Mouse (Mus musculus): ENCODE results near the gene Bglap2. TPM values are rescaled to one million over a fixed set of nuclear protein-coding genes. Genes with fewer than 3 reads are reported as not detected.

The Bglap2 gene
- total RNA-seq, 2 experiments from 2014 or later: not detected

DNA sequence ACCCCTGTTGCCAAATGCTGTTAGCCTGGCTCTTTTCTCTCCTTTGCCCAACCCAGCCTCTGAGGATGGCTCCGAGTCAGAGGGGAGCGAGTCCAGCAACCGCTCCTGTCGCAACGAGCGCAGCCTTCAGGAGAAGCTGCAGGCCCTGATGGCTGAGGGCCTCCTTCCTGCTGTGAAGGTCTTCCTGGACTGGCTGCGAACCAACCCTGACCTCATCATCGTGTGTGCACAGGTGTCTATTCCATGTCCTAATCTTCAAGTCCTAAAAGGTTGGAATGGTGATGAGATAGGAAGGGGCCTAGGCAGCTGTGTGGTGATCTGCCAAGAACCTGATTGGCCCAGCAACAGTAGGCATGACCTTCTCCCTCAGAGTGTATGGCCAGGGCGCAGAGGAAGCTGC lies 25.6 kb downstream of the Bglap2 start:
- no peak for ATAC-seq (replicated peaks; ENCODE audit: poor library complexity)

DNA sequence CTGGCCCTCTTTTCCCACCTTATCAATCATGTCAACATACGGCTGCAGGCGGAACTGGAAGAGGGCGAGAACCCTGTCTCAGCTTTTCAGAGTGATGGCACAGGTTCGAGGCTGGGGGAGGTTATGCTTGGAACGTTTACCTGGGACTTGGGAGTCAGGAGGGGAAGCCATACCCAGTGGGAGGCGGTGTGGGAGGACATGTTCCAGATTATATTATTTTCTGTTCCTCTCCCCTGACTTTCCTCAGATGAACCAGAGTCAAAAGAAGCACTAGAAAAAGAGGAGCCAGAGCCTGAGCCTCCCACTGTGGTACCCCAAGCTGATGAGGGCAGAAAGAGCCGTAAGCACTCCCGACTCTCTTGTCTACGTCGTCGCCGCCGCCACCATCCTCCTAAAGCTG lies 27.8 kb downstream of the Bglap2 start:
- ATAC-seq (replicated peaks; ENCODE audit: poor library complexity): no peak

DNA sequence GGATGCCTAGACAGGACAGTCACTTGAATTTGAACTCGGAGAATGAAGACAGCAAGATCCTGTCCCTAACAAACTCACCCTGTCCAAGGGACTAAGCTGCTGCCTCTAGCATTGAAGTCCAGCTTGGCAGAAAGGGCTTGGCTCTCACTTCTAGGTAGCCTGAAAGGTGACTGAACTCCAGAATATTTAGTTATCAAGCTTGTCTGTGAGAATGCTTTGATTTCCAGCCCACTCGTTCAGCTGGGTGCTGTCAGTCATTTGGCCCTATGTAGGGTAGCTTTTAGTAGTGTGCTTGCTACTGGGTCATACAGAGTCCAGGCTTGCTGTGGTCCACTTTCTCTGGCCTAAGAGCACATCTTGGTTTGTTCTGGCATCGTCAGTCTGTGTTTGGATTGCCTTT lies 39.5 kb downstream of the Bglap2 start:
- no peak for ATAC-seq (replicated peaks; ENCODE audit: poor library complexity)

DNA sequence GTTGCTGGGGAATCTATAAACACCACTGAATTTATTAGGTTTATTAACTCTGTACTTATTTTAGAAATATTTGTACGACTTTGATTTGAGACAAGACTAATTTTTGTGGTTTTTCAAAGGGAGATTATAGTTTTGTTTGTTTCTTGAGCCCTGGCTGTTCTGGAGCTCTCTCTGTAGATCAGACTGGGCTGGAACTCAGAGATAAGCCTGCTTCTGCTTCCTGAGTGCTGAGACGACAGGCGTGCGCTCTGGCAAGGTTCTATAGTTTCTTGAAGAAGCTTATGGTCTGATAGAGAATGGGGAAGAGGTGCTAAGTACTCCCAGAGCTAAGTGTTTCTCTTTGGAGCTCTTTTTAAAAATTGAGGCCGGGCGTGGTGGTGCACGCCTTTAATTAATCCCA lies 40.2 kb downstream of the Bglap2 start:
- ATAC-seq (replicated peaks; ENCODE audit: poor library complexity): peak; percentile 61

DNA sequence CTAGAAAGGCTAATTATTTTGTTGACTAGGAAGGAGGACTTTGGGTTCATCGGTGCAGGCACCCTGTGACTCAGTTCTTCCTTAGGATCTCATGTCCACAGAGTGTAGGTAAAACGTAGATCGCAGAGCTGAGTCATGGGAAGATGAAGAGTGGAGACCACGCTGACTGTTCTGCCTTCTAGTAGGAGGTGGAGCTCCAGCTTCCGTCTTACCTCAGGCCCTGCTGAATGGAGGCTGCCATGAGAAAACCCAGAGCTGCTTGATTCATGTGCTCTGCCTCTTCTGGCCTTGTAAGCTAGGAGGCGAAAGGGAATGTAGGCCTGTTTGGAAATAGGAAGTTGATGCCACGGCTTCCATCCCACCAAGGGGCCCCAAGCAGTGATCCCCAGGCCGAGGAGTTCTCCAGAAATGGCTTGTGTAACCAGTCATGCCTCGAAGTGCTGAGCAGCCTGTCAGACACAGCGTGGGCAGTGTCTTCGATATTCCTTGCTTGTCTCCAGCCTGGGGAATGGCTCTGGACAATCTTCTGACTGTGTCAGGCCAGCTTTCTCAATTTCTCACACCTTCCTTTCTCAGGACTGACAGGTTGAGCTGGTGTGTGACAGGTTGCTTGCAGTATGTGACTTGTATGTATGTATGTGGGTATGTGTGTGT lies 41.0 kb downstream of the Bglap2 start:
- ATAC-seq (replicated peaks; ENCODE audit: poor library complexity): peak; percentile 27

DNA sequence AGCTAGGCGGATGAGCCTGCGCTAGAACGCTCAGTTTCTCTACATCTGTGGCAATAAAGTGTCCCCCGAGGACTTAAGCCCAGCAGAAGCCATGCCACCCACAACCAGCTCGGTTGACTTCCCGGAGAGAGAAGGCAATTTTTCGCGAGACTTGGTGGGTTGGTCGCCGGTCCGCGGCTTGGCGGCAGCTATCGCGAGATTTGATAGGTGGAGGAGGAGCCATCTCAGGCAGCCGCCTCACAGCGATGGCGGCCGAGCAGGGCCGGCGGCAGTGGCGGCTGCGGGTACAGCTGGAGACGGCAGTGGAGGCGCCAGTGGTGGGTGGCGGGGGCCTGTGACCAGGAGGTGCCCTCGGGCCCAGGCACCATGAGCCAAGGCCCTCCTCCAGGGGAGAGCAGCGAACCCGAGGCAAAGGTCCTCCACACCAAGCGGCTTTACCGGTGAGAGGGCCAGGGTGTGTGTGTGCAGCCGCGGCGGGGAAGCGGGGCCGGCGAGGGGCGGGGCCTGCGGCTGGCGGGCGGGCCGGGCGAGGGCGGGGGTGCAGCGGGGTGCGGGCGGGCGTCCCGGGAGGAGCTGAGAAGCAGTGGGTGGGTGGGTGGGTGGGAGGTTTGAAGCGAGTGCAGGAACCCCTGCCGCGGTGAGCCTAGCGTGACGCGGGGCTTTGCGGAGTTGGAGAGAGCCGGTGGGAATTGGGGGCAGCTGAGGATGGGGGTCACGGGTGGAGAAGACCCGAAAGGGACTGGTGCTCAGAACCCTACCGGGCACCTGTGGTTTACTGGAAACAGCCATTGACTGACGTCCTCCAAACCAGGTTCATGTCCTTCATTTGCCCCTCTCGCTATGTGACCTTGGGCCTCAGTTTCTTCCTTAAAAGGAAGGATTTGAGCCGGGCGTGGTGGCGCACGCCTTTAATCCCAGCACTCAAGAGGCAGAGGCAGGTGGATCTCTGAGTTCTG lies 42.2 kb downstream of the Bglap2 start, which contains the start of the genes Tmem79 and Smg5:
Gene Tmem79, minus strand, starts transcription at position 91 of the 956 bp plus-strand sequence.
Gene Smg5, plus strand, starts transcription at position 203 of the 956 bp plus-strand sequence.
- ATAC-seq (replicated peaks; ENCODE audit: poor library complexity): peak; percentile 79

DNA sequence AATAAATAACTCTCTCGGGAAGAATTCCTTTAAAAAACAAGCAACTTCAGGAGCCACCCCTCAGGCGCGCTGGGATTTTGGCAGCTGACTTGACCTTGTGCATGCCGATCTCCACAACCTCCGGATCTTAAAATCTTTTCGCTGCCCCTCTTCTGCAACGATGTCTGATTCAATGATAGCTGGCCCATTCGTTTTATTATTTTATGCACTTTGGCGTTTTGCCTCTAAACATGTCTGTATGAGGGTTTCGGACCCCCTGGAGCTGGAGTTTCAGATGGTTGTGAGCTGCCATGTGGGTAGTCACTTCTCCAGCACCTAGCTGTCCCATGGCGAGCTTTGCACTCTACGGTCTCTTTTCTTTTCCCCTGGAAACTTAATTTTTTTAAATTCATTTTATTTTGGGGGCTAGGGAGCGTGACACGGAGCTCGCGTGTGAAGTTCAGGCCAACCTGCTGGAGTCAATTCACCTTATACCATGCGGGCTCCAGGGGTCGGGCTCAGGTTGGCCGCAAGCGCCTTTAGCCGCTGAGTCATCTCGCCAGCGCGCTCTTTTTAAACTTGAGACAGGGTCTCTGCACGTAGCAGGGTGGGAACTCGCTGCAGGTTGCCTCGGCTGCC lies 43.0 kb downstream of the Bglap2 start:
- peak; percentile 29 for ATAC-seq (replicated peaks; ENCODE audit: poor library complexity)

DNA sequence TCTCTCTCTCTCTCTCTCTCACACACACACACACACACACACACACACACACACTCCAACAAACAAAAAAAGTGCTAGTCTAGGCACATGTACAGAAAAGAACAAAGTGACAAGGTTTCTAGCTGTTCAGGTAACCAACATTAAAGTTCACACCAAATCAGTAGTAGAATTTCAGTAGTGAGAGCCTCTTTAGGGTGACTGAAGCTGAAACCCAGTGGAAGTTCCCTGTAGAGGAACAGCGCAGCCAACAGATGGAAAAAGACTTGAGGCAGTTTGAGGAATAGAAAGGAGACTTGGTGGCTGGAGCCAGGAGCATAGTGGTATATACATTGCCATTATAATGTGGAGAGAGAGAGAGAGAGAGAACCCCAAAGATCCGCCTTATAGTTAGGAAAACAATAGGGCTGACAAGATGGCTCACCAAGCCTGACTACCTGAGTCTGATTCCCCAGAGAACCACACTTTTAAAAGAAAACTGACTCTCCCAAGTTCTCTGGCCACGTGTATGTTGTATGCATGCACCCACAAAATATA lies 43.5 kb downstream of the Bglap2 start:
- ATAC-seq (replicated peaks; ENCODE audit: poor library complexity): no peak

DNA sequence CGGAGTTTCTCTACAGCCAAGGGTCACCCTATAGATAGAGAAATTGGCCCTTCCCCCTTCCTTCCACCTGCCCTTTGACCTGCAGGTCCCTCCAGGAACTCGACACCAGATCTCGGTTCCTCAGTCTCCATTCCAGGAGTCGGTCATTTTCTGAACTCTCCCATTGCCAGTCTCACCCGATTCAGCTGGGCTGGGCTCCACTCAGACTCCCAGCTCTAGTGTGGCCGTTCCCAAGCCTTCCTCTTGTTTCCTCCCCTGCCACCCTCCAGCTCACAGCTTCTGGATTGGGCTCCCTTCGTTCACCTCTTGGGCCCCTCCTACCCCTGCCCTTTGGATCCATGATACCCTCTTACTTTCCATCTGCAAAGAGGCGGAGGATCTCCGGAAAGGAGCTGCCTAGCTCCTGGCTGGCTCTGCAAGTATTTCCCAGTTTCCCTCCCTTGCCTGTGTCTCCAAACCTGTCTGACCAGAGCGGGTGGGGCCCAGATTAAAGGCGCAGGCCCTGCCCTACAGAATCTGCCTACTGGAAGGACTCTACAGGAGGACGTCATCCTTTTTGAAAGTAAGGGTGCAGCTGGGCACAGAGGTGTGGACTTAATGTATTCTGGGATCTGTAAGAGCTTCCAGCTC lies 44.4 kb downstream of the Bglap2 start:
- no peak for ATAC-seq (replicated peaks; ENCODE audit: poor library complexity)

DNA sequence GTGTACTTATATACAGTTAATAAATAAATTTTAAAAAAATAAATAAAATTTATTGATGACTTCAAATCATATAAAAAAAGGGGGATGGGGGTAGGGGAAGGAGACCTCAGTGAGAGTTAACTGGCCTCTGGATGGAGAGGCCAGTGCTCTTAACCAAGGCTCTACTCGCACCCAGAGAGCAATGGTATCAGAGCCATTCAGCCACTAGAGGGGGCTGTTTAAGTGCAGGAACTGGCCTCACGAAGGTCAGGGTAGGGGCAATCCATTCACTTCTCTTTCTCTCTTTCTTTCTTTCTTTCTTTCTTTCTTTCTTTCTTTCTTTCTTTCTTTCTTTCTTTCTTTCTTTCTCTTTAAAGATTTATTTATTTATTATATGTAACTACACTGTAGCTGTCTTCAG lies 47.2 kb downstream of the Bglap2 start:
- peak; percentile 48; the same call in 1 of the 2 replicates for ATAC-seq (replicated peaks; ENCODE audit: poor library complexity)

DNA sequence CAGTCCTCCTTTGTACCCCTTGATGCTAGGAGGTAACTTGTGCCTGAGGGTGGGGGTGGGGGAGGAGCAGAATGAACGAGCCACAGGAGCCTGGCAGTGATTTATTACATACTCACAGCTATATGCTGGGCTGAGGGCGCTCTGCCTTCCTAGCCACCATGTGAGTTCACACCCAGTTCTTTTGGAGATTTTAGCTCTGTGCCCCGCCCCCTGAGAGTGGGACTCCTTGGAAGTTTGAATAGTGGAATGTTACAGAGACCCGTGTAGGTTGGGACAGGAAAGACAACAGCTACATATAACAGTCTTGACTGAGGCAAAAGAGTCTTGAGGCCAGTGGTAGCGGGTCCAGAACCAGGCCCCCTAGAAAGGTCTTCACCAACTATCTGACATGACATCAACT lies 49.5 kb downstream of the Bglap2 start:
- no peak for ATAC-seq (replicated peaks; ENCODE audit: poor library complexity)

Other genes starting within 250 kb of the Bglap2 start
- 82.5 and 95.7 TPM in 2 replicates for gene Mef2d, start 236.3 kb downstream of the Bglap2 start, total RNA-seq (2015)
- gene Mef2d, start 236.3 kb downstream of the Bglap2 start, total RNA-seq (2017): 49.6 and 52.8 TPM in 2 replicates
- not detected in 2 replicates for gene Rhbg, start 124.0 kb downstream of the Bglap2 start, total RNA-seq (2015)
- 0.14 TPM in 1 of 2 replicates, not detected in the other for gene Rhbg, start 124.0 kb downstream of the Bglap2 start, total RNA-seq (2017)
- 0.10 TPM in 1 of 2 replicates, not detected in the other for gene Gm38392, start 91.5 kb downstream of the Bglap2 start, total RNA-seq (2015)
- gene Gm38392, start 91.5 kb downstream of the Bglap2 start, total RNA-seq (2017): not detected in 2 replicates
- gene Tsacc, start 81.7 kb downstream of the Bglap2 start, total RNA-seq (2015): 10.3 and 12.2 TPM in 2 replicates
- gene Tsacc, start 81.7 kb downstream of the Bglap2 start, total RNA-seq (2017): 4.1 and 5.3 TPM in 2 replicates
- gene Cct3, start 81.6 kb downstream of the Bglap2 start, total RNA-seq (2015): 620 and 719 TPM in 2 replicates
- gene Cct3, start 81.6 kb downstream of the Bglap2 start, total RNA-seq (2017): 355 and 383 TPM in 2 replicates
- gene Glmp, start 53.7 kb downstream of the Bglap2 start, total RNA-seq (2015): 86.5 and 116 TPM in 2 replicates
- 20.2 and 23.9 TPM in 2 replicates for gene Glmp, start 53.7 kb downstream of the Bglap2 start, total RNA-seq (2017)
- gene Tmem79, start 42.6 kb downstream of the Bglap2 start, total RNA-seq (2015): 1.1 and 1.9 TPM in 2 replicates
- gene Tmem79, start 42.6 kb downstream of the Bglap2 start, total RNA-seq (2017): 1.3 and 2.3 TPM in 2 replicates
- gene Smg5, start 42.4 kb downstream of the Bglap2 start, total RNA-seq (2015): 31.3 and 31.6 TPM in 2 replicates
- gene Smg5, start 42.4 kb downstream of the Bglap2 start, total RNA-seq (2017): 59.8 and 62.6 TPM in 2 replicates
- 0.15 TPM in 1 of 2 replicates, not detected in the other for gene Paqr6, start 14.1 kb downstream of the Bglap2 start, total RNA-seq (2015)
- not detected in 2 replicates for gene Paqr6, start 14.1 kb downstream of the Bglap2 start, total RNA-seq (2017)
- gene Bglap3, start 6.0 kb downstream of the Bglap2 start, total RNA-seq (2015): not detected in 2 replicates
- gene Bglap3, start 6.0 kb downstream of the Bglap2 start, total RNA-seq (2017): not detected in 2 replicates
- gene Bglap, start 5.8 kb upstream of the Bglap2 start, total RNA-seq (2015): not detected in 2 replicates
- gene Bglap, start 5.8 kb upstream of the Bglap2 start, total RNA-seq (2017): not detected in 2 replicates
- 161 and 165 TPM in 2 replicates for gene Pmf1, start 31.6 kb upstream of the Bglap2 start, total RNA-seq (2015)
- gene Pmf1, start 31.6 kb upstream of the Bglap2 start, total RNA-seq (2017): 121 and 129 TPM in 2 replicates
- 10.3 and 11.1 TPM in 2 replicates for gene Slc25a44, start 46.4 kb upstream of the Bglap2 start, total RNA-seq (2015)
- gene Slc25a44, start 46.4 kb upstream of the Bglap2 start, total RNA-seq (2017): 16.2 and 17.9 TPM in 2 replicates
- gene Sema4a, start 82.5 kb upstream of the Bglap2 start, total RNA-seq (2015): 32.7 and 43.1 TPM in 2 replicates
- gene Sema4a, start 82.5 kb upstream of the Bglap2 start, total RNA-seq (2017): 25.9 and 39.4 TPM in 2 replicates
- 2.3 and 2.6 TPM in 2 replicates for gene Lmna, start 131.3 kb upstream of the Bglap2 start, total RNA-seq (2015)
- gene Lmna, start 131.3 kb upstream of the Bglap2 start, total RNA-seq (2017): 5.8 and 9.8 TPM in 2 replicates
- 3.8 and 3.9 TPM in 2 replicates for gene Mex3a, start 153.7 kb upstream of the Bglap2 start, total RNA-seq (2015)
- 1.7 and 2.8 TPM in 2 replicates for gene Mex3a, start 153.7 kb upstream of the Bglap2 start, total RNA-seq (2017)
- 0.17 TPM in 1 of 2 replicates, not detected in the other for gene Rab25, start 169.6 kb upstream of the Bglap2 start, total RNA-seq (2015)
- gene Rab25, start 169.6 kb upstream of the Bglap2 start, total RNA-seq (2017): 0.37 TPM in 1 of 2 replicates, not detected in the other
- gene Lamtor2, start 174.4 kb upstream of the Bglap2 start, total RNA-seq (2015): 42.4 and 46.4 TPM in 2 replicates
- 93.9 and 115 TPM in 2 replicates for gene Lamtor2, start 174.4 kb upstream of the Bglap2 start, total RNA-seq (2017)
- gene Ubqln4, start 175.1 kb upstream of the Bglap2 start, total RNA-seq (2015): 42.0 and 49.7 TPM in 2 replicates
- gene Ubqln4, start 175.1 kb upstream of the Bglap2 start, total RNA-seq (2017): 40.6 and 47.5 TPM in 2 replicates
- 438 and 488 TPM in 2 replicates for gene Ssr2, start 197.2 kb upstream of the Bglap2 start, total RNA-seq (2015)
- 213 and 253 TPM in 2 replicates for gene Ssr2, start 197.2 kb upstream of the Bglap2 start, total RNA-seq (2017)
- 94.1 and 112 TPM in 2 replicates for gene Arhgef2, start 227.3 kb upstream of the Bglap2 start, total RNA-seq (2015)
- 55.7 and 88.3 TPM in 2 replicates for gene Arhgef2, start 227.3 kb upstream of the Bglap2 start, total RNA-seq (2017)